Mouse (Mus musculus): Measurements from ENCODE around the gene Synpo2l.

Gene Synpo2l

GRCm38 (mm10) chr14:20682498-20682897 lies 14.3 kb upstream of the Synpo2l start:
- in situ Hi-C loops (cut with MboI; ENCODE audit: low sequenced_read_pairs) = no loop called here

DNA sequence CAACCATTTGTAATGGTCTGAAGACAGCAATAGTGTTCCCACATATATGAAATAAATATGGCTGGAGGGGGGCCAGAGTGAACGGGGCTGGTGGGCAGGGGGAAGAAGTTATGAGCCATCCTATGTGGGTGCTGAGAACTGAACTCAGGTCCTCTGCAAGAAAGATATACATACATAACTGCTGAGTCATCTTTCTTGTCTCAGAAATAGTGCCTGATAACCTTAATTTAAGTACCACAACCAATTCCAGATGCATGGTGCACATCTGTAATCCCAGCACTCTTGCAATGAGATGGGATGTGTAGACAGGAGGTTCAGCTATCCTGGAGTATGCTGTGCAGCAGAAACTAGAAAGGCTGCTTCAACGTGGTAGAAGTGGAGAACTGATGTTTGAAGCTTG lies 13.6 kb upstream of the Synpo2l start:
- in situ Hi-C loops (cut with MboI; ENCODE audit: low sequenced_read_pairs) = no loop called here

DNA sequence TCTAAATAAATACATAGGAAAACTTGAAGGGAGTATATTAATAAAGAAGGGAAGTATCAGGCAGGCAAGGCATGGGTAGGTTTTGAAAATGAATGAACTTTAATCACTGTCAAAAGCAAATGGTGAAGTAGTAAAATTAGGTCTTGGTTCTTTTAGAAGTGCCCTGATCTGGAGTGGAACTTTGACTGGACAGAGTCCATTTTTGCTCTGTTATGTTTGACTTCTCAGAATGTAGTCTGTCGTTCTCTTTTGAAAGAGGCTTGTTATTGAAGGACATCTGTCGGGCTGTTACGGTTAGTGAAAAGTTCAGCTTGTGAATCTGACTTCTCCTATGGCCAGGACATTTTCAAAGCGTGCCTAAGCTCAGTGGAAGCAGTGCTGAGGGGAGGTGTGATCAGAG lies 9.8 kb upstream of the Synpo2l start:
- in situ Hi-C loops (cut with MboI; ENCODE audit: low sequenced_read_pairs) = no loop called here

- in situ Hi-C loops (cut with MboI; ENCODE audit: low sequenced_read_pairs) = no loop called here
Measured at GRCm38 (mm10) chr14:20674064-20674833, 6.1 kb upstream of the Synpo2l start, which contains the start of gene Sec24c. Sec24c (plus strand) TSS chr14:20674308.

DNA sequence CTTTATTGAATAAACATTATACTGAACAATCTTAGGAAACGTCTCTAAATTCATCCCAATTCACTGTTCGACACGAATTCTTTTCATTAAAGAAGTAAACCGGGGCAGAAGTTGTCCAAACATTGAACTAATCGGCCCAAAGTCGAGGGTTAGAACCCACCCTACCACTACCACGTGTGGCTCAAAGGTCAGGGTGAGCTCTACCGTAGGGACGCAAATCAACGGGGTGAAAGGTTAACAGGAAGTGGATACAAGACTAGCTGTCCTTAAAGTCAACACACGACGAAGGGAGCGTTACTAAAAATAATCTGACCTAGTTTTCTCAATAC lies 5.5 kb upstream of the Synpo2l start:
- in situ Hi-C loops (cut with MboI; ENCODE audit: low sequenced_read_pairs) = no loop called here

DNA sequence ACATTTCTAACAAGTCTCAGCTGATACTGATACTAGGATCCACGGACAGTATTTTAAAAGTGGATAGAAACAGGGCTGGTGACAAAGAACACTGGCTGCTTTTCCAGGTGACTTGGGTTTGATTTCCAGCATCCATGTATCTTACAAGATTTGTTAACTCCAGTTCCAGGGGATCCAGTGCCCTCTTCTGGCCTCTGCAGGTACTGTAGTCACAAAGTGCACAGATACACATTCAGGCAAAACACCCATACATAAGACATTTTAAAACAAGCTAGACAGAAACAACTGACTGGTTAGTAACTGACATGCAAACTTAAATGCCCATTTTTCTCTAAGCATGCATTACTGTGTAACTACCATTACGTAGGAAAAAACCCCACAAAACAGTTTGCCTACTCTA lies 4.8 kb upstream of the Synpo2l start:
- in situ Hi-C loops (cut with MboI; ENCODE audit: low sequenced_read_pairs) = no loop called here

GRCm38 (mm10) chr14:20667469-20667868 lies 685 bp downstream of the Synpo2l start:
- in situ Hi-C loops (cut with MboI; ENCODE audit: low sequenced_read_pairs) = no loop called here

GRCm38 (mm10) chr14:20664436-20664835 lies 3.7 kb downstream of the Synpo2l start:
- in situ Hi-C loops (cut with MboI; ENCODE audit: low sequenced_read_pairs) = loop anchor here (5.0 kb wide), 1 partner anchor 77 kb away; no protein-coding TSS in a partner anchor

- in situ Hi-C loops (cut with MboI; ENCODE audit: low sequenced_read_pairs) = loop anchor here (5.0 kb wide), 1 partner anchor 76 kb away; no protein-coding TSS in a partner anchor
Measured at GRCm38 (mm10) chr14:20663601-20664000, 4.6 kb downstream of the Synpo2l start.

GRCm38 (mm10) chr14:20662740-20663139 lies 5.4 kb downstream of the Synpo2l start:
- in situ Hi-C loops (cut with MboI; ENCODE audit: low sequenced_read_pairs) = loop anchor here (5.0 kb wide), 1 partner anchor 75 kb away; no protein-coding TSS in a partner anchor

DNA sequence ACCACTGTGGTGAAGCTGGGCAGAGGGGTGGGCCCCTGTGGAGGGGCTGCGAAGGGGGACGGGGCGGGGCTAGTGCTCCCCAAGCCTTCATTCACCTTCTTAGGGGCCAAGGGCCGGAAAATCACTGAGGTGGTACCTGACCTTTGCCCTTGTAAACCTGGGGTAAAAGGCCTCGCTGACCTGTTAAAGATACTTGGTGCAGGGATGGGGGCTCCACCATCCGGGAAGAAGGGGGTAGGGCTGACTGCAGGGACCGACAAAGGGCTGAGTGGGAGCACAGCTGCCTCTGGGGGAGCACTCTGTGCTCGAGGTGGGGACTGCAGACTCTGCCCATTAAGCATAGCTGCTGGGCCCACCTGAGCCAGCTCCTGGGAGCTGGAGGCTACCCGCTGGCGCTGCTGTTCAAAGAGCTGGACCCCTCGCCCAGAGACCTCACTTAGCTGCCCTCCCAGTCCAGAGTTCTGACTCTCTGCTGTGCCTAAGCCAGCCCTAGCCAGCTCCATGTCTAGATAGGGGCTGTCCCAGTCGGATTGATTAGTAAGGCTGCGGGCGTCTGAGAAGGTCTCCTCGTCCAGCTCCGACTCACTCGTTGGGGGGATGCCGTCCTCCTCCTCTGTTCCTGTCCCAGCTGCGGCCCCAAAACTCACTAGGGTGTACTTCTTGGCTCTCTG lies 6.4 kb downstream of the Synpo2l start:
- in situ Hi-C loops (cut with MboI; ENCODE audit: low sequenced_read_pairs) = loop anchor here (5.0 kb wide), 1 partner anchor 74 kb away; no protein-coding TSS in a partner anchor

- in situ Hi-C loops (cut with MboI; ENCODE audit: low sequenced_read_pairs) = loop anchor here (5.0 kb wide), 1 partner anchor 74 kb away; no protein-coding TSS in a partner anchor
Measured at GRCm38 (mm10) chr14:20660827-20661660, 7.1 kb downstream of the Synpo2l start.

DNA sequence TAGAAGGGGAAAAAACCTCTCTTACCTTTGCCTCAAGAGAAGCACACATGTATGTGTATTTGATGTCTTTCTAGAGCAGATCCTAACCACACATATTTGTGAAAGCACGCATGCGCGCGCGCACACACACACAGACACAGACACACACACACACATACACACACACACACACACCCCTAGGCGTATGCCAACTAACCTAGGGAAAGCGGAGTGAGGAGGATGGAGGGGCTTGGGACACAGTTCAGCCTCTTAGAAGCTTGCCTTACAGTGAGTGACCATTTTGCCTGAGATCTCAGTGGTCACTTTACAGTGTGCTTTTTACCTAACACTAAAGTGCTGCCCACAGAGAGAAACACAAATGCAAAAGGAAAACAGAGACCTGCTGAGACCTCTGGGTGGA lies 8.5 kb downstream of the Synpo2l start:
- in situ Hi-C loops (cut with MboI; ENCODE audit: low sequenced_read_pairs) = loop anchor here (5.0 kb wide), 1 partner anchor 72 kb away; no protein-coding TSS in a partner anchor

DNA sequence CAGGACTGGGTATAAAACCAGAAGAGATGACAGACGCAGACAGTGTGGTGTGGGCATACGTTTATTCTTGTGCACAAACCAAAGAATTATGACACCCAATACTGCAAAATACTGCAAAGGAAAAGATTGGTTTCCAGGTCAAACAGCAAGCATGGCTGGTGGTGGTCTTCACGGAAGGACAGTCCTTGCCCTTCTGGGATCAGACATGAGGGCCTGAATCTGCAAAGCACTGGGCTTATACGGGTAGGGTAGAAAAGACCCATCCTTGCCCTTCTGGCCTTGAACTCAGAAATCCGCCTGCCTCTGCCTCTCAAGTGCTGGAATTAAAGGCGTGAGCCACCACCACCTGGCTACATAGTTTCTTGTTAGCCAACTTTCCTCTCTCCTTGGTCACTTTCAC lies 9.3 kb downstream of the Synpo2l start:
- in situ Hi-C loops (cut with MboI; ENCODE audit: low sequenced_read_pairs) = no loop called here

GRCm38 (mm10) chr14:20658326-20658725 lies 9.8 kb downstream of the Synpo2l start:
- in situ Hi-C loops (cut with MboI; ENCODE audit: low sequenced_read_pairs) = no loop called here

DNA sequence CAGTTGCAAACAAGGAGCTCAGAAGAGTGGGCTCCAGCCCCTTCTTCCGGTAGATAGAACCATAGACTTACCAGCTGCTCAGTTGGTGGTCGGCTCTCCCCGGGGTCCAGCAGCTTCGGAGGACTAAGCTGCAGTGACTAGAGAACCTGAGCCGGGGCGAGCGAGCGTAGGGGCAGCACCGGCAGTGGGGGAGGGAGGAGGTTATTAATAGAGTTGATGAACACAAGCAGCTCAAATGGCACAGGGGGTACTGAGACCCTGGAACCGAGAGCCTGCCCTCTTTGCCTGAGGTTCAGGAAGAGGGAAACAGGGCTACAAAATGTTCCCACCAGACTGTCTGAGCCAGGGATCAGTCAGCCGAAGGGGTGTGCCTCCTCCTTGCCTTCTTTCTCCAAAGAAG lies 11.8 kb downstream of the Synpo2l start, which contains the start of gene Myoz1:
TSS of gene Myoz1 (minus strand) at position 180 of the 400 bp plus-strand sequence.
- in situ Hi-C loops (cut with MboI; ENCODE audit: low sequenced_read_pairs) = no loop called here

DNA sequence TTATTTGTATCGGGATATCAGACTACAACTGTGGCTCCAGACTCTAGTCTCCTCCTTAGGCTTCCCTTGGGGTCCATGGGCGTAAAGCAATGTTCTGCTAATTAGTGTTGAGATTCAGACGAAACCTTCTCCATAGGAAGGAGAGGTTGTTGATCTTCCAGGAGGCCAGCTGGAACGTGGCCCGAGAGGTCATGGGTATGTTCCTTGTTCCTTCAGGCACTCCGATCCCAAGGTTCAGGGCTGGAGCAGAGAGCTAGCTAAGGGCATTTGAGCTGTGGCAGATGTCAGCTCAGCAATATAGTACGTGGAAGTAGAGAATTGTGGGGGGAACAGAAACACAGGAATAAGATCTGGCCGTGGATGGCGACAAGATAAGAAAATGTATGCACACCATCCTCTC lies 12.4 kb downstream of the Synpo2l start:
- in situ Hi-C loops (cut with MboI; ENCODE audit: low sequenced_read_pairs) = no loop called here

DNA sequence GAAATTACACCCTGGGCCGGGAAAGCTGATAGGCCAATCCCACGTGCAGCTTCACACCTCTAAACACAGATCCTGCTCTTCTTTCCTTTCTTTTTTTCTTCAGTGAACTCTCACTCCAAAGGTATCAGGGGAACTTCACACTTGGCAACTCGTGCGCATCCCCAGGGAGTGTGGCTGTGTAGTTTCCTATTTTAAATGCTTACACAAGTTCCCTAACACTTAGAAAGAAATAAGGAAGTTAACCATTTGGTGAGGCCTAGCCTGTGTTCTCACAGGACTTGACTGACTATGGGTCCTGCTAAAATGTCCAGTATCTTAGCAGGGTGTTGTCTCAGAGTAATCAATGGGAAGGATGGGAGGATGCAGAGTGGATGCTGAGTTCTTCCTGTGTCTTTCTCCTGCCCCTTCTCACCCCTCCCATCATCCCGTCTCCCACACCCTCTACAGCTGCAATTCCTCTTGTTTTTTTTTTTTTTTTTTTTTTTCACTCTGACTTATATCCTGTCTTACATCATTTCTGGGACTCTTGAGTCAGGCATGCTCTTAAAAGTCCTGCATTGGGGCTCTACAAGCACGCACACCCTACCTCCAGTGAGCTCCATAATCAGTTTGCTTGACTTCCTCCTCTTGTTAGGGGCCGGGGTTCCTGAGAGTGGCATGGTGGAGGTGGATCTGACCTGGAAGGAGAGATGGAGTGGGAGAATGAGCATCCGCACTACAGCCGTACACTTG lies 13.3 kb downstream of the Synpo2l start:
- in situ Hi-C loops (cut with MboI; ENCODE audit: low sequenced_read_pairs) = no loop called here

- in situ Hi-C loops (cut with MboI; ENCODE audit: low sequenced_read_pairs) = no loop called here
Measured at GRCm38 (mm10) chr14:20651722-20652256, 16.4 kb downstream of the Synpo2l start.

GRCm38 (mm10) chr14:20651000-20651399 lies 17.2 kb downstream of the Synpo2l start:
- in situ Hi-C loops (cut with MboI; ENCODE audit: low sequenced_read_pairs) = no loop called here
